Mouse (Mus musculus) ovary, postnatal 14 days (tissue): Measurements from ENCODE around the gene Slc35b2.

Source experiments
- DNase-seq: peaks from one replicate; pipeline ENCODE4 v3.0.0; 2022; ENCODE audit warnings: low spot score

Gene Slc35b2

GRCm38 (mm10) chr17:45545278-45545961 is 18.3 kb upstream of the Slc35b2 start:
- no peak for DNase-seq

- no peak for DNase-seq
These were observed 16.7 kb upstream of the Slc35b2 start for GRCm38 (mm10) chr17:45546941-45547340.

GRCm38 (mm10) chr17:45547461-45548190 is 16.0 kb upstream of the Slc35b2 start:
- DNase-seq, result no peak

- no peak for DNase-seq
These were observed 14.8 kb upstream of the Slc35b2 start for GRCm38 (mm10) chr17:45548541-45549512.

GRCm38 (mm10) chr17:45549617-45550181 is 14.0 kb upstream of the Slc35b2 start, which contains the start of gene Tmem151b:
Gene Tmem151b, minus strand, starts transcription at chr17:45549677.
- no peak for DNase-seq

GRCm38 (mm10) chr17:45550253-45550652 is 13.4 kb upstream of the Slc35b2 start:
- no peak for DNase-seq

- DNase-seq, result no peak
These were observed 12.4 kb upstream of the Slc35b2 start for GRCm38 (mm10) chr17:45551249-45551796.

GRCm38 (mm10) chr17:45551816-45552451 is 11.7 kb upstream of the Slc35b2 start:
- peak; percentile 63 for DNase-seq

- DNase-seq, result no peak
These were observed 10.6 kb upstream of the Slc35b2 start for GRCm38 (mm10) chr17:45553065-45553464.

GRCm38 (mm10) chr17:45554420-45554819 is 9.3 kb upstream of the Slc35b2 start:
- DNase-seq, result no peak

GRCm38 (mm10) chr17:45555452-45556106 is 8.1 kb upstream of the Slc35b2 start, which contains the start of gene Nfkbie:
Gene Nfkbie, plus strand, starts transcription at chr17:45555703.
- DNase-seq, result peak; percentile 90

- no peak for DNase-seq
These were observed 7.6 kb upstream of the Slc35b2 start for GRCm38 (mm10) chr17:45556107-45556489.

- no peak for DNase-seq
These were observed 7.0 kb upstream of the Slc35b2 start for GRCm38 (mm10) chr17:45556514-45557245.

GRCm38 (mm10) chr17:45557246-45557824 is 6.3 kb upstream of the Slc35b2 start:
- DNase-seq, result no peak

- no peak for DNase-seq
These were observed 5.4 kb upstream of the Slc35b2 start for GRCm38 (mm10) chr17:45557998-45558862.

GRCm38 (mm10) chr17:45559732-45560525 is 3.7 kb upstream of the Slc35b2 start:
- no peak for DNase-seq

GRCm38 (mm10) chr17:45563216-45563615 is 458 bp upstream of the Slc35b2 start:
- no peak for DNase-seq
